Mouse (Mus musculus): ENCODE measurements around the gene Tor3a. TPM values are rescaled to one million over a fixed set of nuclear protein-coding genes. Genes with fewer than 3 reads are reported as not detected.

Tor3a gene
- polyA plus RNA-seq, 2 experiments = 2.2 to 3.0 TPM

- Histone ChIP-seq H3K4me1 (replicated peaks; ENCODE audit: control insufficient read depth in 2 of 2, insufficient read depth in 2 of 2, low read length in 1 of 2) (peaks cover 15 to 23% of the 10 kb centered on the region in 2 experiments), H3K9me3 (ENCODE audit: control insufficient read depth, low read length) (no peaks in the 10 kb centered on the region)
- TF ChIP-seq CTCF (IDR thresholded peaks at IDR 0.05; ENCODE audit: low read depth) (no peak), EP300 (IDR thresholded peaks at IDR 0.05; ENCODE audit: low read depth) (no peak)
These were observed 53.2 kb downstream of the Tor3a start for GRCm38 (mm10) chr1:156620951-156621350.

DNA sequence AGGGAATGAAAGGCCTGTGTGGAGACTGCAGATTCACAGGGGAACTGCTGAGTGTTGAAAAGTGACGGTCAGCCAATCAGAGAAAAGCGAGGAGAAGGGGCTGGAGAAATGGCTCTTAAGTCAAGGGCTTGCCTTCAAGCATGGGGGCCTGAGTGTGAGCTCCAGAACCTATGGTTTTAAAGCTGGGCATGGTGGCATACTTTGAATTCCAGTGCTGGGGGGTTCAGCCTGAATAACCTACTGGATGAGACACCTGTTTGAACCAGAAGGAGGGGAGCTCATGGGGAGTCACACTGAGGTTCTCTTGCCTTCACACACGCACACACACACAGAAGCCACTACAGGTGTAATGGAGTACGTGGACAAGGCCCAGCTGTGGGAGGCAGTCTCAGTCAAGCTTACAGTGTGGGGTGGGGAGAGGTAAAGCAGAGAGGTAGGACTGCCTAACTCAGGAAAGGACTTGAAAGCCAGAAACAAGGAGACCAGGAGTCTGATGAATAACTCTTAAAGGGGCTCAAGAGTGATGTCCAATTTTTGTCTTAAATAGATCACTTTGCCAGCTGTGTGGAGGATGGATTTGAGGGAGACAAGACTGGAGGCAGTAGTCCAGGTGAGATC is 53.8 kb downstream of the Tor3a start:
- H3K36me3 ChIP-seq (replicated peaks; ENCODE audit: control insufficient read depth, insufficient read depth, low read depth) = no peaks in the 10 kb centered on the region
- TF ChIP-seq CTCF (IDR thresholded peaks at IDR 0.05; ENCODE audit: low read depth) = no peak
- TF ChIP-seq EP300 (IDR thresholded peaks at IDR 0.05; ENCODE audit: low read depth) = no peak
- WGBS (ENCODE audit: insufficient replicate concordance) = 70% methylated on average over 4 of the region's 4 CpGs
- no peaks in the 10 kb centered on the region for H3K9me3 ChIP-seq (ENCODE audit: control insufficient read depth, low read length)
- no peaks in the 10 kb centered on the region for H3K27me3 ChIP-seq (ENCODE audit: control insufficient read depth, insufficient read depth, low read length)
- peaks cover 19 to 29% of the 10 kb centered on the region in 2 experiments for H3K4me1 ChIP-seq (replicated peaks; ENCODE audit: control insufficient read depth in 2 of 2, insufficient read depth in 2 of 2, low read length in 1 of 2)
- no peak overlapping the region for H3K9ac ChIP-seq (replicated peaks)
- ATAC-seq (ENCODE audit: insufficient read depth) (no peak), DNase-seq (ENCODE audit: low read depth in 3 of 3, low spot score in 3 of 3) (no peak)
- H3K4me2 ChIP-seq (ENCODE audit: low read depth) = no peak overlapping the region
- no peak overlapping the region for H3K27ac ChIP-seq
- no peak overlapping the region for H3K4me3 ChIP-seq (ENCODE audit: insufficient read depth in 1 of 2, low read depth in 2 of 2, low read length in 2 of 2)

More at GRCm38 (mm10) chr1:156620951-156621350, 53.2 kb downstream of the Tor3a start:
- 70% methylated on average over 3 of the region's 3 CpGs for WGBS (ENCODE audit: insufficient replicate concordance)
- Histone ChIP-seq H3K36me3 (replicated peaks; ENCODE audit: control insufficient read depth, insufficient read depth, low read depth) (peaks cover 2% of the 10 kb centered on the region; the same call in 1 of the 2 replicates), H3K27me3 (ENCODE audit: control insufficient read depth, insufficient read depth, low read length) (no peaks in the 10 kb centered on the region), H3K4me3 (ENCODE audit: insufficient read depth in 1 of 2, low read depth in 2 of 2, low read length in 2 of 2) (no peak overlapping the region), H3K4me2 (ENCODE audit: low read depth) (no peak overlapping the region), H3K9ac (replicated peaks) (no peak overlapping the region), H3K27ac (no peak overlapping the region)
- ATAC-seq (ENCODE audit: insufficient read depth) (no peak), DNase-seq (ENCODE audit: low read depth in 3 of 3, low spot score in 3 of 3) (no peak)

- Histone ChIP-seq H3K27me3 (ENCODE audit: control insufficient read depth, insufficient read depth, low read length) (no peaks in the 10 kb centered on the region), H3K9me3 (ENCODE audit: control insufficient read depth, low read length) (no peaks in the 10 kb centered on the region), H3K9ac (replicated peaks) (no peak overlapping the region), H3K36me3 (replicated peaks; ENCODE audit: control insufficient read depth, insufficient read depth, low read depth) (no peaks in the 10 kb centered on the region), H3K27ac (no peak overlapping the region), H3K4me3 (ENCODE audit: insufficient read depth in 1 of 2, low read depth in 2 of 2, low read length in 2 of 2) (no peak overlapping the region), H3K4me1 (replicated peaks; ENCODE audit: control insufficient read depth in 2 of 2, insufficient read depth in 2 of 2, low read length in 1 of 2) (peaks cover 23 to 37% of the 10 kb centered on the region in 2 experiments), H3K4me2 (ENCODE audit: low read depth) (peak overlapping the region; percentile 67)
- ATAC-seq (ENCODE audit: insufficient read depth) = no peak
- TF ChIP-seq EP300 (IDR thresholded peaks at IDR 0.05; ENCODE audit: low read depth) (no peak), CTCF (IDR thresholded peaks at IDR 0.05; ENCODE audit: low read depth) (no peak)
- whole genome bisulfite sequencing (ENCODE audit: insufficient replicate concordance) = 21% methylated on average over 4 of the region's 4 CpGs
- DNase-seq (ENCODE audit: low read depth in 3 of 3, low spot score in 3 of 3) = no peak
These were observed 56.3 kb downstream of the Tor3a start for GRCm38 (mm10) chr1:156617811-156618210.

- peaks cover 23 to 37% of the 10 kb centered on the region in 2 experiments for H3K4me1 ChIP-seq (replicated peaks; ENCODE audit: control insufficient read depth in 2 of 2, insufficient read depth in 2 of 2, low read length in 1 of 2)
- no peaks in the 10 kb centered on the region for H3K9me3 ChIP-seq (ENCODE audit: control insufficient read depth, low read length)
- TF ChIP-seq EP300 (IDR thresholded peaks at IDR 0.05; ENCODE audit: low read depth) (no peak), CTCF (IDR thresholded peaks at IDR 0.05; ENCODE audit: low read depth) (no peak)
- H3K27me3 ChIP-seq (ENCODE audit: control insufficient read depth, insufficient read depth, low read length) = no peaks in the 10 kb centered on the region
- 9% methylated on average over 12 of the region's 12 CpGs for WGBS (ENCODE audit: insufficient replicate concordance)
- H3K9ac ChIP-seq (replicated peaks) = peak overlapping the region; percentile 54
- H3K4me2 ChIP-seq (ENCODE audit: low read depth) = peak overlapping the region; percentile 67
- peak overlapping the region; percentile 3; the same call in 1 of the 2 replicates for H3K27ac ChIP-seq
- DNase-seq (ENCODE audit: low read depth in 3 of 3, low spot score in 3 of 3) (peak in 1 of 3 experiments; percentile 38), ATAC-seq (ENCODE audit: insufficient read depth) (0 out of 2 replicates have a peak, but pooled peaks have one; percentile 31)
- H3K4me3 ChIP-seq (ENCODE audit: insufficient read depth in 1 of 2, low read depth in 2 of 2, low read length in 2 of 2) = peak overlapping the region; percentile 40 to 49
- no peaks in the 10 kb centered on the region for H3K36me3 ChIP-seq (replicated peaks; ENCODE audit: control insufficient read depth, insufficient read depth, low read depth)
These were observed 57.1 kb downstream of the Tor3a start for GRCm38 (mm10) chr1:156616989-156617598.

DNA sequence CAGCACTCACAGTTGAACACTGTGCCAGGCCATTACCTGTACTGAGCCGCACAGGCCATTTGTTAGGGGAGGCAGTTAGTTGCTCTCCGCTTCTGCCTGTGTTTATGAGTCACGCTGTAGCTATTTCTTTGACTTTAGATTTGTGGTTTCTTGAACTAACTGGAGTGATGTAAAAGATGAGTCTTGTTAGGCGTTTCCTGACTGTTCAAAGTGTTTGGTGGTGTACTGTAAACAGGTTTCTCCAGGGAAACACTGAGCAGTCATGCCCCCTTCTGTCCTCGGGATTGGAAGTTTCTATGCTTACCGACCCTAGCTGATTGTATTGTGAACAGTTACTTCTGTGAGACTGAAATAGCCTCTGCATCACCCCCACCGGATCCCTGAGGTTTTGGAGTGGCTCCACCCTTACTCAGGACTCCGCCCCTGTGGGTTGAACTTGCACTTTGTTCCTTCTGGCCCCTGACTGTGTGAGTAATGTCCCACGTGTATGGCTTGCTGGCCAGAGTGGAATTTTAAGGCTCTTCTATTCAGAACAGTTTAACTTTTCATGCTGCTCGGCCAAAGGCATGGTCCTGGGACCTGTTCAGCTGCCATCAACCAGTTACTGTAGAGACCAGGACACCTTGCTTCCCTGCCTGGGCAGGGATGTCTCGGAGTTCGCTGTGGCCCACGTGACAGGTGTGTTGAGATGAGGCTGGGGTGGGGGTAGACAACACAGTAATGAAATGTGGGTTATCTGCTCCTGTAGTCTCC is 58.6 kb downstream of the Tor3a start:
- Histone ChIP-seq H3K4me2 (ENCODE audit: low read depth) (peak overlapping the region; percentile 94), H3K4me3 (ENCODE audit: insufficient read depth in 1 of 2, low read depth in 2 of 2, low read length in 2 of 2) (peak overlapping the region; percentile 59 to 71), H3K9ac (replicated peaks) (peak overlapping the region; percentile 60), H3K36me3 (replicated peaks; ENCODE audit: control insufficient read depth, insufficient read depth, low read depth) (no peaks in the 10 kb centered on the region), H3K9me3 (ENCODE audit: control insufficient read depth, low read length) (no peaks in the 10 kb centered on the region), H3K27ac (peak overlapping the region; percentile 59), H3K4me1 (replicated peaks; ENCODE audit: control insufficient read depth in 2 of 2, insufficient read depth in 2 of 2, low read length in 1 of 2) (peaks cover 23 to 37% of the 10 kb centered on the region in 2 experiments), H3K27me3 (ENCODE audit: control insufficient read depth, insufficient read depth, low read length) (no peaks in the 10 kb centered on the region)
- peak; percentile 86 for ATAC-seq (ENCODE audit: insufficient read depth)
- WGBS (ENCODE audit: insufficient replicate concordance) = 2% methylated on average over 13 of the region's 13 CpGs
- TF ChIP-seq EP300 (IDR thresholded peaks at IDR 0.05; ENCODE audit: low read depth) (no peak), CTCF (IDR thresholded peaks at IDR 0.05; ENCODE audit: low read depth) (no peak)
- DNase-seq (ENCODE audit: low read depth in 3 of 3, low spot score in 3 of 3) = peak; percentile 54 to 72 (median 58)

Data from liver, embryonic 14.5 days (tissue).